Mouse (Mus musculus) thymus, postnatal 14 days (tissue): ENCODE data around the gene Rbp3.

Source experiments
- DNase-seq: peaks from one replicate; pipeline ENCODE4 v3.0.0; 2021

Rbp3 gene

DNA sequence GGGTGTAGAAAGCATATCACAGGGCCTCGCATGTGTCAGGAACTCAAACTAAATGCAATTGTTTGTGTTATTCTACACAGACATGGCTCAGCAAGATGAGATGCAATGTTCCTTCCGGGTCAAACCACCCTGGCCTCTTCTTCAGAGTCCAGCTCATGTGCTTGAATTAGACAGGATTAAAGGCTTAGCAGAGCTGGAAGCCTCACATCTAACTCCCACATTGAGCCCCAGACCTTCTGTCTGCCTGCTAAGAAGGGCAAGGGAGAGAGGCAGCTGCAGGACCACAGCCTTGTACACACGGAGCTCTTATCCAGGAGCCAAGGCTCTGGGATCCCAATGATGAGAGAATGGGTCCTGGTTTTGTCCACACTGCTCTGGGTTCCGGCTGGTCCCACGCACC is at the start of gene Rbp3:
TSS of gene Rbp3 (plus strand) at position 243 of the 400 bp plus-strand sequence.
- DNase-seq, result no peak

DNA sequence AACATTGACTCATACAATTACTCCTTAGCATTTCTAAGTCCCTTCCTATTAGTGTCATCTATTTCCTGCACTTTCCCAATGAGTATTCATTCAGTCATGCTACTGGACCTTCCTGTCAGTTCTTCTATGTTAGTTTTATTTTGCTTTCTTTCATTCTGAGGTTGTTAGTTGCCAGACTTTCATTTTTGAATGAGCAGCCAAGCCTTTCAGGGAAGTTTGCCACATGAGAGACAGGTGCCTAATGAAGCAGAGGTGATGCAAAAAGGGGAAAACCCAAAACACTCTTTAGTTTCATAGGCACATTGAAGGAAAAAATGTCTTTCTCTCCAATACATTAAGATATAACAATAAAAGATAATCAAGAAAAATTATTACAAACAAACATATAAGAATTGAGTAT is 49.0 kb upstream of the Rbp3 start:
- DNase-seq, result no peak

DNA sequence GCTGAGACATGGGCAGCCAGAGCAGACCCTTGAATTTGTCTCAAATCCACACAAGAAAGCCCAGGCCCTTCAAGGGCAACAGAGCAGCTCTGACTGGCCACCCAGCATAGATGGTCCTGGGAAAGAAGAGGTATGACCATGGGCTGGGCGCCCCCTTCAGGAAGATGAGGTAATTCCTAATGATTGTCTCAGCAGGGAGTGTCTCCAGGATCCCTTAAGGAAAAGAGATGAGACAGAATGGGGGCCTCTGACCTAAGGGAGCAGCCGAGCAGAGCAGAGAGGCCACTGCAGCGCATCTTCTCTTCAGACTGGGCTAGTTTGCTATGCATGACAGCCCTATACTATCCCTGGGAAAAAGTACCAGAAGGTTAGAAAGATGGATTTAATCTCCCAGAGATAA is 40.1 kb upstream of the Rbp3 start:
- no peak for DNase-seq

DNA sequence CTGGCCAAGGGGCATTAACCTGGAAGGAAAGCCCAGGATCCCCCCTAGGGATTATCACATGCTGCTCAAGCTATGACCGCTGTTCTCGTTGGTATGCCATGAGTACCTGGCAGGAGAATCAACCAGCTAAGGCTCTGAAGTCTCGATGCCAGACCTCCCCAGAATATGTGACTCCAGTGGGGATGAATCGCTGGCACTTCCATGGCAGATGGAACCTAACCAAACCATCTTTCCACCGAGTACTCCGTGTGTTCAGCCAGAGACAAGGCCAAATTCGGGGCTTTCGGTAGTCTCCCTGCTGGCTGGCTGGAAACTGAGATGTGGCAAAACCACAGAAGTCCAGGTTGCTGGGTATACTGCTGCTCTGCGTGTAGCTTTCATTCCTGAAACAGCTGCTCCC is 39.6 kb upstream of the Rbp3 start:
- DNase-seq, result no peak

DNA sequence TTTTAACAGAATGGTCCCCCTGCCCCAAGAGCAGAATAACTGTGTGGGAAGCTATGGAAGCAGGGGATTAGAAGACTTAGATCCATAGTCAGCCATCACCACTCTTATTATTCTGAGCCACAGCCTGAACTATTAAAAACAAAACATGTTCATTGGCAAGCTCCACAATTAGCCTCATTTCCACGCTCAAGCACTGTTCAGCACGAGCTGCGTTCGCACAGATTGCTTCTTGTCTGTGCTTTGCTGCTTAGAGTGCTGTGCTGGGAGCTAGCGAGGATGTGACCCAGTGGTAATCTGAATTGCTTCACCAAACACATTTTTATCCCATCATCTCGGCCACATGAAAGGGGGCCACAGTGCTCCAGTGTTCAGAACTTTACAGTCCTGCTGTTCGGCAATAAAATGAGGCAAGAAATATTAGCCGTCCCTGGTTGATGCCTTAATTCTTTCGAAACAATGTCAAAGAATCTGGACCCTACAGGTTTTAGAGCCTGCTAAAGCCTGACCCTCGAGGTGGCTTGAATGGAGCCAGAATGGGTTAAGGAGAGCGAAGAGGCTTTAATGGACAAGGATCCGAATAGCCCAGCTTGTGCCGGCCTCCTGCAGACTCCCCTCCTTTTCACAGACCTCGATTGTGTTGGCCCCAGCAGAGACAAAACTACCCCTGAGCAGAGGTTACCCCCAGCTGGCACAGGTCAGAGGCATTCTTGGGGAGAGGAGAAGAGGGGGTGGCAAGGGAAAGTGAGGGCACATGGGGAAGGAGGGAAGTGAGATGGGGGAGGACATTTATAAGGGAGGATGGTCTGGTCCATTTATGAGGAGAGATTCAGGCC is 32.9 kb upstream of the Rbp3 start:
- no peak for DNase-seq

DNA sequence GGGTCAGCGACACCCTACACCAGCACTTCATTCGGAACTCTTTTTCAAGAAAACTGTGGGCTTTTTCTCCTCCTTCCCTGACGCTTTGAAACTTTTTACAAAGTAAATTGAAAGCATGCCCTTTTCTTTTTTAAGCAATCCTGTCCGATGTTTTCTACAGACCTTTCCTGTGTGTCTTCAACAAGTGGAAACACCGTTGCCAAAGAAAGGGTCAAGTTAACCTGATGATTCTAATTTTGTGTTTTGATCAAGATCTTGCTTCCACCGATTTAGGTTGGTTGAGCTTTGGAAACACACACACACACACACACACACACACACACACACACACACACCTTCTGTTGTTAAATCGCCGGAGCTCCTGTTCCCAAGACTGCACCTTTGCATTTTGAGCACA is 31.0 kb upstream of the Rbp3 start:
- DNase-seq, result no peak

DNA sequence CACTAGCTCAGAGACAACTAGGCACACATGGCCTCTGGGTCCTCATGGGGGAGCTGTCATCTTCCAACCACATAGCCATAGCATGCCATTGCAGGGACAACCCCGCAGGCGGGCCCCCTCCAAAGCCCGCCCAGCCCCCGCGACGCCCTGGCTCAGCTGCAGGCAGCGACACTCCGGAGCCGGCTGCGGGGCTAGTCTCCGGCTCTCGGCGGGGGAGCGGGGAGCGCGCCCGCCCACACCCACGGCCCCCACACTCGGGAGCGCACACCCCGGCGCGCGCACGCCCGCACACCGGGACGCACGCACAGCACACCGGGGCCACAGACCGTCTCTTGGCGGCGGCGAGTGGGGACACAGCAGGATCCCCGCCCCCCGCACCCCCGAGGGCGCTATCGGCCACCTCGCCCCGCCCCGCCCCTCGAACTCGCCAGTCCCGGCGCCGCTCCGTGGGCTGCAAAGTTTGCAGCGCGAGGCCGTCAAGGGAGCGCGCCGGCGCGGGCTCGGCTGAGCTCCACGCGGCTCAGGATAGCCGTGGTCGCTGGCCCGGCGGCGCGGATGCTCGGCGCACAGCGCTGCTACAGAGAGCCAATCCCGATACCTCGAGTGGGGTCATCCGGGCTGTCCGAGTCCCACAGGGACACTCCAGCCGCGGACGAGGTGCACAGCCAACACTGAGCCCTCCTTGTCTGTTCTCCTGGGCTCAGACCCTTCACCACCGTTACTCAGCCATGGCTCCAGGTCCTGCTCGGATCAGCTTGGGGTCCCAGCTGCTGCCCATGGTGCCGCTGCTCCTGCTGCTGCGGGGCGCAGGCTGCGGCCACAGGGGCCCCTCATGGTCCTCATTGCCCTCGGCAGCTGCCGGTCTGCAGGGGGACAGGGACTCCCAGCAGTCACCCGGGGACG is 30.4 kb upstream of the Rbp3 start, which contains the start of gene Gdf10:
TSS of gene Gdf10 (plus strand) at position 420 of the 903 bp plus-strand sequence.
- DNase-seq, result no peak

DNA sequence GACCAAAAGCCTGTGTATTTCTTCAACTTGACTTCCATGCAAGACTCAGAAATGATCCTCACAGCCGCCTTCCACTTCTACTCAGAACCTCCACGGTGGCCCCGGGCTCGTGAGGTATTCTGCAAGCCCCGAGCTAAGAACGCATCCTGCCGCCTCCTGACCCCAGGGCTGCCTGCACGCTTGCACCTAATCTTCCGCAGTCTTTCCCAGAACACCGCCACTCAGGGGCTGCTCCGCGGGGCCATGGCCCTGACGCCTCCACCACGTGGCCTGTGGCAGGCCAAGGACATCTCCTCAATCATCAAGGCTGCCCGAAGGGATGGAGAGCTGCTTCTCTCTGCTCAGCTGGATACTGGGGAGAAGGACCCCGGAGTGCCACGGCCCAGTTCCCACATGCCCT is 21.9 kb upstream of the Rbp3 start:
- DNase-seq, result no peak

DNA sequence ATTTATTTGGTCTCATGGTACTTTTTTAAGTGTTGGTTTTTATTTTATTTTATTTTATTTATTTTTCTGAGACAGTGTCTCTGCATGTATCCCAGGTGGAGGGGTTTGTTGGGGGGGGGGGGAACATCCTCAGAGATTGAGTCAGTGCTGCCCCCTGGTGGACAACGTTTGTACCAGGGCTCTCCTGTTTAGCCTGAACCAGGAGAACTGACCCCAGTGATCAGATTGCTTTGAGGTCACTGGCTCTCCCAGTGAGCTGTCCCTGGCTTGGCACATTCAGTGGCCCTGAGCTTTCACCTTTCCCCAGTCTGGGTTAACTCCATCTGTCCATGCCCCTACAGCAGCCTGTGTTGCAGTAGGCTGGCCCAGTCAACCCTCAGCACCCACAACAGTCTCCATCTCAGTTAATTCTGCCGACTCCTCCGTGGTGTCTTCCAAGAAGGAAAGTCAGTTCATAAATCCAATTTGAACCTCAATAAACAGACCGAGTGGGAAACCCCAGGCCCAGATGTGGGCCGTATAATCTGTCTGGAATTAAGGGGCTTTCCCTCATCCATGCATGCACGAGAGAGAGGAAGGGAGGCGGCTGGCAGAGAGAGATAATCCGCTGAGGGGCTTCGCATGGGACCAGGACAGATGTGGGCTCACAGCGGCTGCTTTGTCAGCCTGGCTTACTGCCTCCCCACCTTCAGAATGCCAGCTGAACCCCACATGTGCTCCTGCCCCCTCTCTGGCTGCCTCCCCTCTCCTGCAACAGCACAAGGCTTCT is 20.7 kb upstream of the Rbp3 start:
- peak; percentile 41 for DNase-seq

DNA sequence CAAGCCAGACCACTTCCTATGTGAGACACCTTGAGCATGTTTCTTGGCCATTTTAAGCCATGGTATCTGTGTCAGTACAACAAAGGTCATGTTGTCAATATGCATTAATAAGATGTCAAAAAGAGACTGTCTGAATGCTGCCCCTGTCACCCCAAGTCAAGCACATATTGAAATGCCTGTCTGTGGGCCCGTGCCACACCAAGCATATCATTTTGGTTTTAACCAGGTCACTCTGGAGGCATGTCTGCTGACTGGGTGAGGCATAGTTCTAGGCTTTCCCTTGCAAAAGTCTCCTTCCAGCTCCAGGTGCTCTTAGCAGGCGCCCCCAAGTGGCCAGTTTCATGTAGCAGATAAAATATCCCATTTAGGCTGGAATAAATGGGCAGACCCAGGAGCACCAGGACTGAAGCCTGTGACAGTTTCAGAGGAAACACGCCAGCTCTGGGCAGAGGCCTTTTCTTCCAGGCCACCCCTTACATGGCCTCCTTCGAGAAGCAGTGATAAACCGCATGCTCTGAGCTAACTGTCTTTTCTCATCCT is 20.0 kb upstream of the Rbp3 start:
- peak; percentile 18 for DNase-seq

DNA sequence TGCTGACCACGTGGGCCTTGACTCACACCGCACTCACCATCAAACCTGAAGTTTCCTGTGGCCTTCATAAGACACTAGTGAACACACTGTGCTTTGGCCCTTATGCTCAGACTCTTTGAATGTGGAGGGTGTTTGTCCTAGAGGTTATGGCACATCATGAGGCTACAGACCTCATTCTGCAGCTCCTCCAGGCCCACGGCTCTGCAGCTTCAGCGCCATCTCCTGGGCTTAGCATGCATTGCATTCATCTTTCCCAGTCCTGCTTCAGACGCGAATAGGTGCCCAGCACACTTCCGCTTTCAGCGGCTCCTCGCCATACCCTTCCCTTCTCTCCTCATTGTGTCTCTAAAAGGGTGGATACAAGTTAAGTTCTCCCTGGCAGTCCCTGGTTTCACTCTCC is 14.7 kb upstream of the Rbp3 start:
- peak; percentile 13 for DNase-seq

DNA sequence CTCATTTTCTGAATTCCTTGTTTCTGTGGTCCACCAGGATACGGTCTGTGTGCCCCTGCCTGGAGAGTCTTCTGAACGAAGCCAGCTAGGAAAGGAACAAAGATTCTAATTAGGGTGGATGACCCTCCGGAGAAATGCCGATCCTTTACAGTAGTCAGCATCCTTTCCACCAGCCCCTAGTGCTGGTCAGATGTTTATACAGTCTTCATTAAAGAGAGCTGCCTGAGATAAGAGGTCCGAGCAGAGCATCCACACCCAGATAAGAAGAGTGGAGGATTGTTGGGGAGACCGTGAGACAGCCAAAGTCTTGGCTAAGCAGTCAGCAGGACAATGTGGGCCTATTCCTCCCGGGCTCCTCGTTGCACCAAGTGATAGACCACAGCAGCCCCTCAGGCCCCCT is 13.1 kb upstream of the Rbp3 start, which contains the start of gene Gdf2:
TSS of gene Gdf2 (plus strand) at position 301 of the 400 bp plus-strand sequence.
- DNase-seq, result no peak

DNA sequence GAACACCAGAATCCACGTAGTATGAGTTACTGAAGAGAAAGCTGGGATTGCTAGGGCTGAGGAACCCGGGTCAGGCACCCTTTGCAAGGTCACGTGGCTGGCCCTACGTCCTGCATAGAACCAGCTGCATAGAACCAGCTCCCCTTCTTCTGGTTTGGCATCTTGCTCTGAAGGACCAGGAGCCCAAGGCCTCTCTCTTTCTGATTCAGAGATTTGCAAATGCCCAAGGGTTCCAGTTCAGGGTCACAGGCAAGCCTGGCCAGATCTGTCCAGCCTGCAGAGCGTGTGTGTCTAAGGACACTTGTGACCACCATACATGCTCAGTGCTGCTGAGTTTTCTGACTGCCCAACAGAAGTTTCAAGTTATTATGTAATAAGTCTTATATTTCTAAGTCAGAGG is 11.6 kb upstream of the Rbp3 start:
- no peak for DNase-seq

DNA sequence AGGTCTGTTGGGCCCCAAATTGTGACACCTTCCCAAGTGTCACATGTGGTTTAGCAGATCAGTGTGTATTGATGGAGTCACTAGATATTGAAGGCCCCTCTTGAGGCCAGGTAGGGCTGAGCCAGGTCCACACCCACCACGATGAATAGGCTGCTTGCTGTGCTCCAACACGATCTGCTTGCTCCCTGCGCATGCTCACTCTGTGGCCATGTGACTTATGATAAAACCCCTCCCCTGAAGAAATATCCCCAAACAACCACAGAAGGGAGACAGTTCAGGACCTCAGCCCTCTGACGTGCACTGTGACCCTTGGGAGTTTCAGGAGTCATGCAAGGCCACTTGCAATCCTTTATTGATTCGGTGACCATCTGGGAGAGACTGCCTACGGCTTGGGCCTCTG is 7.7 kb upstream of the Rbp3 start:
- no peak for DNase-seq

DNA sequence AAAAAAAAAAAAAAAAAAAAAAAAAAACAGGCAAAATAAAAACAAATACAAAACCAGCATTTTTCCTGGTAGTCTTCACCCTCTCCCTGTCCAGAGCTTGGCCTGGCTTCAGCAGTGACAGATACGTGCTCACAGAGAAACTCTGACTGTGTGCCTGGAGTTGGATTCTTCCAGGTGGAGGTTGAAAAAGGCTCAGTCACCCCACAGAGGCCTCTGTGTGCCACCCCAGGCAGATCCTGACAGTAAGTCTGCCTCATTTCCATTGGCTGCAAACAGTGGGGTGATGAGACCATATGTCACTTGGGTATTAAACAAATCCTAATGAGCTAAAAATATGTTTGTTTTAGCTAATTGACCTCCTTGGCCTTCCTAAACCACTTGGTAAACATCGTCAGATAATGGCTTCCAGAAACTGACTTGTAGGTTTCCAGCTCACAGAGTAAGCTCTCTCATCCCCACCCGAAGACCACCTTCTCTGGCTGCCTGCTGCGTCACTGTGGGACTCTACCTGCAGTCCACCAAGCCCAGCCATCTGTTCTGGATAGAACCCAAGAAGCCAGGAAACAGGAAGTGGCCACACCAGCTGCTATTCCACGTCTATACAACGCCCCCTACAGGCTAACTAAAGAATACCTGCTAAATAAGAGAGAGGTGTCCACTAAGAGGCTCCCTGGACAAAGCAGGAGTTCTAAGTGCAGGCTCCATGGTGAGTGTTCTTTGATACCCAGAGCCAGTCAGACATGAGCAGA is 1.4 kb upstream of the Rbp3 start:
- DNase-seq, result no peak

DNA sequence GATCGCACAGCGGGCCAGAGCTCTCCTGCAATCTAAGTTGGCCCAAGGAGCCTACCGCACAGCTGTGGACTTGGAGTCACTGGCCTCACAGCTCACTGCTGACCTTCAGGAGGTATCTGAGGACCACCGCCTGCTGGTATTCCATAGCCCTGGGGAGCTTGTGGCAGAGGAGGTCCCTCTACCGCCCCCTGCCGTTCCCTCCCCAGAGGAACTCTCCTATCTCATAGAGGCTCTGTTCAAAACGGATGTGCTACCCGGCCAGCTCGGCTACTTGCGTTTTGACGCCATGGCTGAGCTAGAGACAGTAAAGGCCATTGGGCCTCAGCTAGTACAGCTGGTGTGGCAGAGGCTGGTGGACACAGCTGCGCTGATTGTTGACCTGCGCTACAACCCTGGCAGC is 2.3 kb downstream of the Rbp3 start:
- DNase-seq, result no peak

DNA sequence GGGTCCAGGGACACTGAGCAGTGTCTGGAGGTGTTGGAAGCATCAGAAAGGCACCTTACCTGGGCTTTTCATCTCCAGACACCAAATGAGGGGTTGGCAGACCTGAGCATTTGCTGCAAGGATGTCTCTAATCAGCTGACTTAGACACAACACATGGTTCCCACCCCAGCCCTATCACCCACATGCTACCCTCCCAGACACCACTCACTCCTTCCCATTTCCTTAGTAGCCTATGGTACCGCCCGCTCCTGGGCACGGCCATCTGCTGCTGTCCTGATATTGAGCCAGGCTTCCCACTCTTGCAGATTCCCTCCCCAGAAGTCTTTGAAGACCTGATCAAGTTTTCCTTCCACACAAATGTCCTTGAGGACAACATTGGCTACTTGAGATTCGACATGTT is 4.4 kb downstream of the Rbp3 start:
- DNase-seq, result no peak

DNA sequence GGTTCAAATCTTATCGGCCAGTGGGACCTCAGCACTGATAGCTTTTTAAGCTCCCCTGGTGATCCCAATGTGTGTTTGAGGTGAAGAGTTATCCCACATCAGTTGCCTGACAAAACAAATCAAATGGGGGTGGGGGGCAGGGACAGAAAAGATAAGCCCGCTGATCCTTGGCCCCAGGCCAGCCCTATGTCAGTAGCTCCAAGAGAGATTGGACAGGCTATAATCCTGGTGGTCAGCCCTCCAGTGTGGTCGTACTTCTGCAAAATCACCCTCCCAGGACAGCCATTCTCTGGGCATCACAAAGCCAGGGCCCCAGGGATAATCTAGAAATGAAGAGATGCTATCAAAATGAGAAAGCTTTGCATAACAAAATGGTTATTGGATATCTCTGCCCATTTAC is 5.0 kb downstream of the Rbp3 start:
- DNase-seq, result no peak

DNA sequence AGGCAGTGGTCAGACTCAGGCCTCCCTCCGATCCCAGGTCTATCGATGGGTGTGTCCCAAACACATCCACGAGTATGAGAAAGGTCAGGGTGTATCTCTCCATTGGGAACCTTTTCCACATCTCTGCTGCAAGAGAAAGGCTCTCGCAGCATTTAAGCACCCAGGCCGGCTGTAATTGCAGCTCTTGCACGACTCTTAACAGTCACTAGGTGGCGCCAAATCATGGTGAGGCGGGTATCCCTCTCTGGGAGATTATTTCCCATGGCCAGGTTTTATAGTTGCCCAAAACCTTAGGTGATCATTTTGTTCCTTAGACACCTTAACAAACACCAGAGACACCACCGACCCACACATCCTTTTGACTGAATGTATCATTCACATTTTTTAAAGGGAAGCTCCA is 5.5 kb downstream of the Rbp3 start:
- no peak for DNase-seq

DNA sequence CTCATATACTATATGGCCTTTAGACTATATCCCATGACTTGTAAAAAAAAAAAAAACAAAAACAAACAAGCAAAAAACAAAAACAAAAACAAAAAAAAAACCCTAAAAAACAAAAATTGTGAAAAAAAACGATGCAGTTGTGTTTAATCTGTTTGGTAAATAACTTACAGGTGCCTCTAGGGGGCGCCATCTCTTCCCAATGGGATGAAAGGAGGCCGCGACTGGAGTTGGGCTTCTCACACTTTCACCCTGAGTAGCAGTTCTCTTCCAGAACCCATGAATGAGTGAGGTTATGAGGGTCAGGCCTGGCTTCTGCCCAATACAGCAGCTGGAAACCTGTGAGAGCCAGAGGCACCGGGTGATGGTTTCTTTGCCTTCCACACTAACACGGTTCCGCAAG is 11.9 kb downstream of the Rbp3 start:
- no peak for DNase-seq

DNA sequence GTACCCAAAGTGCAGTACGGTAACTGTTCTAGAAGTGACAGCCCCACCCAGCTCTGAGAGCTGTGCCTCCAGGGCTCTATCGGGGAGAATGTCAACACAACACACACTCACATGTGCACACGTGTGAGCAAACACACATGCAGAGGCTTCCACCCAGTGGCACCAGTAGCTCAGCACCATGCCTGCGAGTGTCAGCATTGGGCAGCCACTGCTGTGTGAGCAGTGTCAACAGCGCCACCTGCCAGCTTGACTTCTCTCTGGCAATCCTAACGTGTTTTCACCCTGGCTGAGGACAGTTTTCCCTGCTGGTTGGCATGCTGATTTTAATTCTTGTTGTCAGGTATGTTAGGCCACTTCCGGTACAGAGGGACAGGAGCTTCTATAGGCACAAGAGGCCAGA is 18.9 kb downstream of the Rbp3 start:
- no peak for DNase-seq

DNA sequence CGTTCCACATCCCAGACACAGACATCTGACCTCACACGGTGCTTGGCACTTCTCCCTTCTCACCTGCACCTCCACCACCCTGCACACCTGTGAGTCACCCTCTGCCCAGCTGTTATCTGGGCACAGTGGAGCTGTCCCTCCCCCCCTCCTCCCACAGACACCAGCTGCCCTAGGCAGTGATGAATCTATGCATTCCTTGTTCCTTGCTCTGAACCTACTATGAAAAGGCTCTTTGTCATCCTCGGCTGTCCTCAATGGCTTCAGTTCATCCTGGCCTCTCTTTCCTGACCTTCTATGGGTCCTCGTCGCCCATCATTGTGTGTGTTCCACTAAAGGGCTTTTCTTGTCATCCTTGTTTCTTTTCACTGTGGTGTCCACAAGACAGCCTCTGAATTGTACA is 20.9 kb downstream of the Rbp3 start:
- DNase-seq, result no peak
